Mouse (Mus musculus) inflammation-experienced regulatory T-cells (primary cell): ENCODE data around the gene Gprc5a. TPM values are rescaled to one million over a fixed set of nuclear protein-coding genes. Genes with fewer than 3 reads are reported as not detected.

Experiments
- polyA plus RNA-seq, 2 experiments: library from polyadenylated mRNA; unstranded; fragments of 100-300 nt; shearing (Covaris generic); gene quantifications; one replicate each; pipeline ENCODE4 v1.2.1; 2017

The Gprc5a gene
- under 1 TPM in 1 of 2 experiments, not detected in 1; 0.19 TPM for polyA plus RNA-seq

GRCm38 (mm10) chr6:135065236-135065957 lies at the start of gene Gprc5a:
TSS of gene Gprc5a (plus strand) at chr6:135065651.

GRCm38 (mm10) chr6:135118183-135118582 lies 52.7 kb downstream of the Gprc5a start, which contains the start of gene Gprc5d:
TSS of gene Gprc5d (minus strand) at chr6:135118283.

Other genes starting within 250 kb of the Gprc5a start
- 10 to 100 TPM; 25.1 to 42.2 TPM for gene Crebl2, start 235.5 kb upstream of the Gprc5a start, polyA plus RNA-seq
- gene Gpr19, start 167.1 kb upstream of the Gprc5a start, polyA plus RNA-seq: 1 to 10 TPM; 8.2 to 8.6 TPM
- gene Cdkn1b, start 145.2 kb upstream of the Gprc5a start, polyA plus RNA-seq: 10 to 100 TPM; 21.2 to 31.8 TPM
- gene Apold1, start 83.9 kb upstream of the Gprc5a start, polyA plus RNA-seq: under 1 TPM in 1 of 2 experiments, not detected in 1; 0.63 TPM
- 100 to 1,000 TPM; 132 to 156 TPM for gene Ddx47, start 54.0 kb upstream of the Gprc5a start, polyA plus RNA-seq
- not detected for gene Gprc5d, start 52.6 kb downstream of the Gprc5a start, polyA plus RNA-seq
- gene Fam234b, start 132.3 kb downstream of the Gprc5a start, polyA plus RNA-seq: 10 to 100 TPM; 15.3 to 18.5 TPM
- not detected for gene Hebp1, start 132.4 kb downstream of the Gprc5a start, polyA plus RNA-seq
- gene Gsg1, start 188.7 kb downstream of the Gprc5a start, polyA plus RNA-seq: not detected
- not detected for gene Pbp2, start 244.8 kb downstream of the Gprc5a start, polyA plus RNA-seq